Mouse (Mus musculus) olfactory bulb, adult 2 months (tissue): ENCODE measurements around the gene Ric8a.

Source experiments
- CTCF ChIP-seq: fragments of 200-500 bp; IDR thresholded peaks from 2 replicates; pipeline ENCODE4 v1.5.1; 2012; ENCODE audit warnings: low read depth, mild to moderate bottlenecking, low read length, moderate library complexity; ENCODE audit not compliant: insufficient read depth
- POLR2A ChIP-seq: fragments of 200-500 bp; IDR thresholded peaks from 2 replicates; pipeline ENCODE4 v1.6.1; 2012; ENCODE audit warnings: mild to moderate bottlenecking, low read depth, low read length, moderate library complexity; ENCODE audit not compliant: insufficient read depth

DNA sequence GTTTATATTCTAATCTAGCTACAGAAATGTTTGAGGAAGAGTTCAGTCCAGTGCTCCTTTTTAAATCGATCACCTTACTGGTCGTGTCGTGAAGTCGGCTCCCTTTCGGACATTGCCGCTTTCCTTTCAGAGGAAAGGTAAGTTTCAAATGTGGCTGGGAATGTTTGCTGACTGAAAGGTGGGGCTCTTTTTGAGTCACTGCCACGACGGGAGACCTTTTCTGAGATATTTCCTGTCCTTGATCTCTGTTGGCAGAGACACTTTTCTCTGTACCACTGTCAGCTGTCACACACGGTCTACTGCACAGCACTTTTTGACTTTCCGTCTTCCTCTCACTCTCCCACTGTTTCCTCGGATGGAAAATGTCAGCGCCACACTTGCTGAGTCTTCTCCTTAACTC, 43.9 kb upstream of the Ric8a start:
- no peak for TF ChIP-seq CTCF
- no peak for TF ChIP-seq POLR2A
